Mouse (Mus musculus) olfactory bulb, adult 2 months (tissue): Measurements from ENCODE around the gene Fzd7.

Source experiments
- CTCF ChIP-seq: fragments of 200-500 bp; IDR thresholded peaks from 2 replicates; pipeline ENCODE4 v1.5.1; 2012; ENCODE audit warnings: low read depth, mild to moderate bottlenecking, low read length, moderate library complexity; ENCODE audit not compliant: insufficient read depth
- POLR2A ChIP-seq: fragments of 200-500 bp; IDR thresholded peaks from 2 replicates; pipeline ENCODE4 v1.6.1; 2012; ENCODE audit warnings: mild to moderate bottlenecking, low read depth, low read length, moderate library complexity; ENCODE audit not compliant: insufficient read depth

DNA sequence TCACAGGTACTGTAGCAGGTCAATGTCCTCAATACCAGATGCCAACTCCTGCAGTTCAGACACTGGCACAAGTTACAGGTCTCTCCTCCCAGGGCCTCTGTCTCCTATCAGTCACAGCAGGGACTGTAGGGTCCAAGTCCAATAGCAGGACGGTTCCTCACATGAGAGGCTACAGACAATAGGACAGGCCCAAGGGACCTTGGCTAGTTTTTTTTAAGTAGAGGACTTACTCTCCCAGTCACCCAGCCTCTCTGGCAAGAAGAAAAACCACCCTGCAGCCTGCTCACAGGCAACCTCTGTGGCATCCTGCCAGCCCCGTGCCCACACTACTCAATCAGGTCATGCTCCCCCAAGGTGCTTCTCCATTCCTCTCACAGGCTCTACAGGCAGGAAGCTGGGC lies 43.0 kb upstream of the Fzd7 start:
- TF ChIP-seq CTCF (no peak), POLR2A (no peak)
